Mouse (Mus musculus) stomach, postnatal 0 days (tissue): Measurements from ENCODE around the gene Casp9.

Source experiments
- CTCF ChIP-seq: IDR thresholded peaks from 2 replicates; pipeline ENCODE4 v1.5.1; 2016; ENCODE audit warnings: antibody characterized with exemption, low read depth, mild to moderate bottlenecking, moderate library complexity
- EP300 ChIP-seq: optimal IDR thresholded peaks from 2 replicates; pipeline ENCODE3; 2016; ENCODE audit warnings: antibody characterized with exemption

DNA sequence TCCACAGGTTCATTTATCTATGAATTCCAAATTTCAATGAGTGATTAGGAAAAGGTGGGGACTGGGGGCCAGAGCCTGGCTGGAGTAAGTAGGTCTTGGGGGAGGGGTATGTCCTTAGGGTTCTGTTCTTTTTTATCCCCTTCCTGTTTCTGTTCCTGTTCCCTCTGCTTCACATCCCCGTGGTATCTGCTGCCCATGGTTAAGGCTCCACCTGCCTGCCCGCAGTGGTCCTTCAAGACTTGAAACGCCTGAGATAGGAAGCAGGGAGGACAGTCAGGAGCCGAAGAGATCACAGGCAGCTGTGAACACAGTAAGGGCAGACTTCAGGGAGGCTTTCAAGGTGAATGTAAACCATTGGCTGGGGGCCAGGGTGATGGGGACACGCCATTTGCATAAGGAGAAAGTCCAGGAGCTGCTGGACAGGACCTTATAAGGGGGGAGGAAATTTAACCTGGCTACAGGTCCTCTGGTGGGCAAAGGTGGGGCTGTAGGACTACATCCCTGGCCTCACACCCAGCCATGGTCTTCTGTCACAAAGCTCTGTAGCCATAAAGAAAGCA, 41.2 kb downstream of the Casp9 start:
- no peak for TF ChIP-seq EP300
- TF ChIP-seq CTCF, result no peak
